Mouse (Mus musculus) ES-E14 (cell line): Measurements from ENCODE around the gene Dguok. TPM values are rescaled to one million over a fixed set of nuclear protein-coding genes. Genes with fewer than 3 reads are reported as not detected.

Experiments
- DNase-seq: peaks from one replicate; pipeline ENCODE4 v3.0.0-alpha.2; 2013; ENCODE audit warnings: low read depth, low spot score
- H3K27ac ChIP-seq: 2 replicates; pipeline ENCODE4 v1.5.1; 2012; ENCODE audit warnings: low read depth, mild to moderate bottlenecking, low read length, moderate library complexity, mixed read lengths; ENCODE audit not compliant: poor library complexity, insufficient read depth, severe bottlenecking
- H3K36me3 ChIP-seq: 2 replicates; pipeline ENCODE4 v1.6.1; 2012; ENCODE audit warnings: mild to moderate bottlenecking, low read length, moderate library complexity, mixed read lengths; ENCODE audit not compliant: control insufficient read depth, poor library complexity, insufficient read depth, severe bottlenecking
- H3K4me1 ChIP-seq, 2 experiments: fragments of 150-350 bp in 1 of 2; sonication (generic) in 1 of 2; 2 replicates each; pipeline ENCODE4 v1.6.1; 2012; ENCODE audit warnings: low read length in 2 of 2, mild to moderate bottlenecking in 1 of 2, mixed read lengths in 1 of 2; ENCODE audit not compliant: control insufficient read depth in 2 of 2, insufficient read depth in 2 of 2, poor library complexity in 1 of 2
- H3K4me3 ChIP-seq, 2 experiments: fragments of 150-350 bp in 1 of 2; sonication (generic) in 1 of 2; 2 replicates each; pipeline ENCODE4 v1.5.1; 2012; ENCODE audit warnings: low read length in 2 of 2, low read depth in 1 of 2, mild to moderate bottlenecking in 1 of 2, mixed read lengths in 1 of 2; ENCODE audit not compliant: insufficient read depth in 1 of 2, poor library complexity in 1 of 2, severe bottlenecking in 1 of 2
- H3K9ac ChIP-seq: 2 replicates; pipeline ENCODE4 v1.6.1; 2012; ENCODE audit warnings: low read depth, mild to moderate bottlenecking, low read length, mixed read lengths; ENCODE audit not compliant: poor library complexity, insufficient read depth, severe bottlenecking
- H3K9me3 ChIP-seq: fragments of 150-350 bp; sonication (generic); 2 replicates; pipeline ENCODE4 v1.6.1; 2012; ENCODE audit warnings: low read depth, mild to moderate bottlenecking, low read length; ENCODE audit not compliant: control insufficient read depth, insufficient read depth
- CHD2 ChIP-seq: IDR thresholded peaks from 2 replicates; pipeline ENCODE4 v1.6.1; 2014; ENCODE audit warnings: mild to moderate bottlenecking, low read depth, low read length, inconsistent platforms
- HCFC1 ChIP-seq: IDR thresholded peaks from 2 replicates; pipeline ENCODE4 v1.6.1; 2012; ENCODE audit warnings: low read length, inconsistent platforms, borderline replicate concordance; ENCODE audit not compliant: insufficient read depth
- MAFK ChIP-seq: IDR thresholded peaks from 2 replicates; pipeline ENCODE4 v1.6.1; 2014; ENCODE audit warnings: mild to moderate bottlenecking, low read depth, low read length, inconsistent platforms; ENCODE audit not compliant: insufficient read depth
- ZC3H11A ChIP-seq: IDR thresholded peaks from 2 replicates; pipeline ENCODE4 v1.6.1; 2012; ENCODE audit warnings: low read depth, mild to moderate bottlenecking, inconsistent platforms, low read length, borderline replicate concordance
- ZNF384 ChIP-seq: IDR thresholded peaks from 2 replicates; pipeline ENCODE4 v1.6.1; 2012; ENCODE audit warnings: low read depth, low read length, inconsistent platforms
- in situ Hi-C, 2 experiments: fragments of 600-800 bp; cut with MboI; formaldehyde crosslinking; loops; one replicate each; pipeline ENCODE4 v1.15.1; 2025; ENCODE audit warnings: low sequenced_read_pairs in 2 of 2, inconsistent platforms in 1 of 2; ENCODE audit not compliant: unreplicated experiment in 2 of 2
- total RNA-seq: library from RNA; depleted of rRNA; stranded (reverse); fragments of 300-350 nt; gene quantifications from 2 replicates; pipeline ENCODE4 v1.2.3, GENCODE M21; 2012

Gene Dguok
- total RNA-seq, 1 experiment = 21.4 TPM

DNA sequence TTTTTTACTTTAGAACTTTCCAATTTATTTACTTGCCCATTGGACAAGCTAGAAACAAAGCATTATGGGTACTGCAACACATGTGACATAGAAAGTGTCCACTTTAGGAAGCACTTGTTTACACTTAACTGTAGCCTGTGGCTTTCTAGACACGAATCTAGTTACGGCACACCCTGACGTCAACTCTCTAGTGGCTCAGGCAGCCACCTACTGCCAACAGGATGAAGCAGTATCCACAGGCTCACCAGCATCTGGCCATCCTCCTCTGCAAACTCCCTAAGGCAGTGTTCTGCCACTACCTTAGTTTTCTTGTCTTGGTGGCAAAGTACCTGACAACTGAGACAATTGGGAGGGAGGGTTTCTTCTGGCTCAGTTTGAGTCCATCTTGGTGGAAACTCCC is 3.4 kb downstream of the Dguok start:
- H3K9ac ChIP-seq = no peak overlapping the region
- no peak overlapping the region for H3K4me3 ChIP-seq
- peaks cover 0 to 3% of the 10 kb centered on the region in 2 experiments; a peak in 1 of 4 replicates for H3K4me1 ChIP-seq
- H3K27ac ChIP-seq = no peak overlapping the region
- no peak for DNase-seq
- no peaks in the 10 kb centered on the region for H3K9me3 ChIP-seq
- H3K36me3 ChIP-seq = no peaks in the 10 kb centered on the region
- TF ChIP-seq ZNF384 (no peak), CHD2 (no peak), HCFC1 (no peak), ZC3H11A (no peak), MAFK (no peak)
- in situ Hi-C loops = no loop called here

DNA sequence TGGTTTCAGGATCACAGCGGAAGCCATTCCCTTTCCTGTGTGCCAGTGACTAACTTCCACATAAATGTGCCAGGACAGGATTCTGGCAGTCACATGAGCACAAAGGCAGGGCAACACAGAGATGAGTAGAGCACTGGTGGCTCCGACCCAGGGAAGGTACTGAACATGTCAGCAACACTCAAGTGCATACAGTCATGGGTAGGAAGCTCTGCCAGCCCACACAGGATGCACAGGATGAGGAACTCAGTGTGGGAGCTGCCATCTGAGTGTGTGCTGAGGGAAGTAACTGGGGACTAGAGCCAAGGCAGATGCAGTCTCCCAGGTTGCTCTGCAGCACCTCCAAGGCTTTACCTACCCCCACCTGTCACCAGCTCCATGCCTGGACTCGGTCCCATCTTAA is 4.1 kb downstream of the Dguok start:
- in situ Hi-C loops = no loop called here
- TF ChIP-seq MAFK (no peak), CHD2 (no peak), HCFC1 (no peak), ZC3H11A (no peak), ZNF384 (no peak)
- H3K9ac ChIP-seq = no peak overlapping the region
- H3K9me3 ChIP-seq = no peaks in the 10 kb centered on the region
- DNase-seq = no peak
- H3K36me3 ChIP-seq = no peaks in the 10 kb centered on the region
- no peak overlapping the region for H3K4me3 ChIP-seq
- no peak overlapping the region for H3K27ac ChIP-seq
- peaks cover 0 to 3% of the 10 kb centered on the region in 2 experiments; a peak in 1 of 4 replicates for H3K4me1 ChIP-seq

- Histone ChIP-seq H3K27ac (no peak overlapping the region), H3K9me3 (no peaks in the 10 kb centered on the region), H3K4me1 (no peaks in the 10 kb centered on the region), H3K36me3 (no peaks in the 10 kb centered on the region), H3K4me3 (no peak overlapping the region), H3K9ac (no peak overlapping the region)
- TF ChIP-seq MAFK = no peak
- TF ChIP-seq ZC3H11A = no peak
- no peak for TF ChIP-seq HCFC1
- TF ChIP-seq ZNF384 = no peak
- no peak for TF ChIP-seq CHD2
- no peak for DNase-seq
- in situ Hi-C loops = no loop called here
Observed at GRCm38 (mm10) chr6:83501524-83502310, 5.1 kb downstream of the Dguok start.

GRCm38 (mm10) chr6:83500462-83500861 is 6.3 kb downstream of the Dguok start:
- Histone ChIP-seq H3K27ac (no peak overlapping the region), H3K4me1 (no peaks in the 10 kb centered on the region), H3K9me3 (no peaks in the 10 kb centered on the region), H3K36me3 (no peaks in the 10 kb centered on the region), H3K4me3 (no peak overlapping the region), H3K9ac (no peak overlapping the region)
- in situ Hi-C loops = no loop called here
- DNase-seq = peak; percentile 25
- no peak for TF ChIP-seq ZNF384
- peak; percentile 52; the same call in 1 of the 2 replicates for TF ChIP-seq ZC3H11A
